ENCODE assay signal across 8 mouse cellular contexts in genomic region chr17:50471230-50471629, GRCm38 (mm10). TPM values are rescaled to one million over a fixed set of nuclear protein-coding genes. Genes with fewer than 3 reads are reported as not detected.
DNase-seq lines count a peak whose midpoint lies in the region; ATAC-seq lines count a peak whose summit lies in the region.

No protein-coding gene starts in this region.

- no peaks in the 10 kb centered on the region for H3K27me3 ChIP-seq in hindbrain, embryonic 10.5 days (ENCODE audit: insufficient read depth, poor library complexity, severe bottlenecking)
- H3K27me3 ChIP-seq in hindbrain, embryonic 13.5 days: no peaks in the 10 kb centered on the region
- no peaks in the 10 kb centered on the region for H3K27me3 ChIP-seq in heart, embryonic 10.5 days (ENCODE audit: insufficient read depth, poor library complexity, severe bottlenecking)

- no peak overlapping the region for H3K9ac ChIP-seq in hindbrain, embryonic 13.5 days

- H3K36me3 ChIP-seq in hindbrain, embryonic 10.5 days: no peaks in the 10 kb centered on the region
- H3K36me3 ChIP-seq in hindbrain, embryonic 13.5 days: no peaks in the 10 kb centered on the region
- H3K36me3 ChIP-seq in heart, embryonic 10.5 days: no peaks in the 10 kb centered on the region

- H3K9me3 ChIP-seq in hindbrain, embryonic 10.5 days: no peaks in the 10 kb centered on the region
- H3K9me3 ChIP-seq in hindbrain, embryonic 13.5 days: no peaks in the 10 kb centered on the region
- H3K9me3 ChIP-seq in heart, embryonic 10.5 days: no peaks in the 10 kb centered on the region

- H3K4me1 ChIP-seq in hindbrain, embryonic 10.5 days (replicated peaks): peaks cover 28% of the 10 kb centered on the region
- peaks cover 18% of the 10 kb centered on the region for H3K4me1 ChIP-seq in hindbrain, embryonic 13.5 days (replicated peaks)
- peaks cover 12% of the 10 kb centered on the region for H3K4me1 ChIP-seq in heart, embryonic 10.5 days

- no peak overlapping the region for H3K4me3 ChIP-seq in hindbrain, embryonic 10.5 days
- H3K4me3 ChIP-seq in hindbrain, embryonic 13.5 days: no peak overlapping the region
- H3K4me3 ChIP-seq in heart, embryonic 10.5 days: no peak overlapping the region

- H3K4me2 ChIP-seq in hindbrain, embryonic 13.5 days: no peak overlapping the region

- no peak for DNase-seq in hindbrain, embryonic 10.5 days (ENCODE audit: low spot score)
- DNase-seq in heart, embryonic 10.5 days (ENCODE audit: low spot score): no peak
- peak; percentile 25 to 56 for DNase-seq in kidney, postnatal 4 days
- no peak for DNase-seq in cerebellum, adult 9-10 months
- no peak for DNase-seq in retina, postnatal 1 day
- no peak for DNase-seq in gastrocnemius, postnatal 4 days (ENCODE audit: low spot score in 2 of 2)

- peak overlapping the region; percentile 76 for H3K27ac ChIP-seq in hindbrain, embryonic 10.5 days
- no peak overlapping the region for H3K27ac ChIP-seq in hindbrain, embryonic 13.5 days
- peak overlapping the region; percentile 79 for H3K27ac ChIP-seq in heart, embryonic 10.5 days

- no peak for ATAC-seq in hindbrain, embryonic 13.5 days (ENCODE audit: low FRiP score)
- peak; percentile 77 for ATAC-seq in monocyte, adult 5-6 weeks (replicated peaks; ENCODE audit: insufficient number of reproducible peaks, low FRiP score, low TSS enrichment, poor library complexity, severe bottlenecking)

- 78% methylated on average over 3 of the region's 3 CpGs for WGBS in hindbrain, embryonic 10.5 days
- WGBS in hindbrain, embryonic 13.5 days: 67% methylated on average over 3 of the region's 3 CpGs
- 39% methylated on average over 3 of the region's 3 CpGs for WGBS in heart, embryonic 10.5 days

RNA-seq across cellular contexts. Expression of gene Plcl2, which starts 38.0 kb away (rescaled TPM):
- 3.6 and 4.1 TPM in 2 replicates for polyA plus RNA-seq in hindbrain, embryonic 10.5 days (2016; fragmentation: Nextera tagmentation; extraction: Ambion mirVana)
- 7.6 and 8.4 TPM in 2 replicates for polyA plus RNA-seq in hindbrain, embryonic 13.5 days (2015; fragmentation: Nextera tagmentation; extraction: Ambion mirVana)
- 3.0 and 3.8 TPM in 2 replicates for polyA plus RNA-seq in heart, embryonic 10.5 days (2016; fragmentation: Nextera tagmentation; extraction: Ambion mirVana)
- 49.4 to 60.9 TPM (median 59.0 TPM) in 3 replicates for total RNA-seq in monocyte, adult 5-6 weeks (2017)
- 10 to 100 TPM; 32.9 to 34.0 TPM for total RNA-seq in gastrocnemius, postnatal 4 days (2021)

Comparison
In these comparisons a context has a peak if more than half of its experiments do, and no peak if none do; other contexts are left out.
1. DNase-seq: peak in kidney, postnatal 4 days (2 of 2); none in hindbrain, embryonic 10.5 days (single experiment), heart, embryonic 10.5 days (single experiment), cerebellum, adult 9-10 months (single experiment), retina, postnatal 1 day (single experiment) and gastrocnemius, postnatal 4 days (0 of 2).